Mouse (Mus musculus): ENCODE measurements around the gene Gpr84. TPM values are rescaled to one million over a fixed set of nuclear protein-coding genes. Genes with fewer than 3 reads are reported as not detected.

Gene Gpr84
- total RNA-seq, 2 experiments from 2014 or later: 0.40 to 0.66 TPM

DNA sequence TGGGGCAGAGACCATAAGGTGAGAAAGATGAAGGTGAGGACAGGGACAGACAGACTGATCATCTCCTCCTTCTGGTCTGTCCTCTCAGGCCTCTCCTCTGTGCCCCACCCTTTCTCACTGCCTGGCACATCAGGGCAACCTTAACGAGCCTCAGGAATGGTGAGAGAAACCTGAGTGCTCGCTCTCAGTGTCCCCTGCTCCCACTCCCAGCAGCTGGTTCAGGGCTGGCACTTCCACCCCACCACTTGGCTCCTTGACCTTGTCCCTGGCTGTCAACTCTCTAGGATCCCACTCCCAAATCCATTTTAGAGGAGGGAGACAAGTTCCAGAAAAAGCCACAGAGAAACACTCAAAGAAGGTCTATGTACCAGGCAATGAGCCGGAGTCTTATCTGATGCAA, 24.6 kb upstream of the Gpr84 start:
- Histone ChIP-seq H3K27ac (peak overlapping the region; percentile 68), H3K4me3 (no peak overlapping the region)
- DNase-seq (ENCODE audit: extremely low spot score in 1 of 2, low spot score in 2 of 2): no peak
- TF ChIP-seq CTCF (IDR thresholded peaks at IDR 0.05): no peak
- intact Hi-C loops (cut with DNase I): loop anchor here (10.0 kb wide), 1 partner anchor 590 kb away; no protein-coding TSS in a partner anchor

DNA sequence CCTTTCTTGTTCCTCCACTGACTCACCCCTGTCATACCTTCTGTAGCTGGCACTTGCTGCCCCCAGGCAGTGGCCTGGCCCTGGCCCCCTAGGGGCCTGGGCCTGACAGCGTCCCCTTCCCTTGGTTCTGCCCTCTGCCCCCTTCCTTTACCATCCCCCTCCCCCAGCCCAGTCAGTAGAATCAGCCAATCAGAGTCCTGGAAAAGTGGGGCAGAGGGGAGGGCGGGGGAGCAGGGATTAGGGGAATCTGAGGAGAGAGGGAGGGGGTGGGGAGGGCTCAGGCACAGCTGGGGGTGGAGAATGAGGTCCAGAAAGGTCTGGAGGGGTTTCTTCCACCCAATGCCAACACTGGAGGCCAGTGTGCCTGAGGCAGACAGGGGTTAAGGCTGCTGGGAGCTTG, 23.8 kb upstream of the Gpr84 start:
- TF ChIP-seq CTCF (IDR thresholded peaks at IDR 0.05): no peak
- Histone ChIP-seq H3K4me3 (no peak overlapping the region), H3K27ac (peak overlapping the region; percentile 82)
- DNase-seq (ENCODE audit: extremely low spot score in 1 of 2, low spot score in 2 of 2): no peak
- intact Hi-C loops (cut with DNase I): loop anchor here (10.0 kb wide), 1 partner anchor 589 kb away; no protein-coding TSS in a partner anchor

DNA sequence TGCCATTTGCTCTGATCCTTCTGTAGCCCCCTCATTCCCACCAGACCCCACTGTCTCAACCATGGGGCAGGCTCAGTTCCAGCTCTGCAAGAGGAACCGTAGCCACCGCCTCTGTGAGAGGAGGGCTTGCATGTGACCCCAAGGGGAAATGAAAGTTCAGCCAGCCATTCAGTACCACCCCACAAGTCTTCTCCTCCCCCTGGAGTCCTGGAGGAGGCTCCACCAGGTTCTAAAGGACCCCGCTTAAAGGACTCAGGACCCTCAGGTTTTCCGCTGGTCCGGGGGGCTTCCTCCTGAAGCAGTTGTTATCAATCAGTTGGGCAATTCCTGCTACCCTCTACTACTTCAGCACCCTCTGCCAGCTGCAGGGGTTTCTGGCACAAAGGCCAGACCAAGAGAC, 23.3 kb upstream of the Gpr84 start:
- no peak overlapping the region for H3K4me3 ChIP-seq
- H3K27ac ChIP-seq: peak overlapping the region; percentile 82
- TF ChIP-seq CTCF (IDR thresholded peaks at IDR 0.05): no peak
- no peak for DNase-seq (ENCODE audit: extremely low spot score in 1 of 2, low spot score in 2 of 2)
- intact Hi-C loops (cut with DNase I): loop anchor here (10.0 kb wide), 1 partner anchor 589 kb away; no protein-coding TSS in a partner anchor

DNA sequence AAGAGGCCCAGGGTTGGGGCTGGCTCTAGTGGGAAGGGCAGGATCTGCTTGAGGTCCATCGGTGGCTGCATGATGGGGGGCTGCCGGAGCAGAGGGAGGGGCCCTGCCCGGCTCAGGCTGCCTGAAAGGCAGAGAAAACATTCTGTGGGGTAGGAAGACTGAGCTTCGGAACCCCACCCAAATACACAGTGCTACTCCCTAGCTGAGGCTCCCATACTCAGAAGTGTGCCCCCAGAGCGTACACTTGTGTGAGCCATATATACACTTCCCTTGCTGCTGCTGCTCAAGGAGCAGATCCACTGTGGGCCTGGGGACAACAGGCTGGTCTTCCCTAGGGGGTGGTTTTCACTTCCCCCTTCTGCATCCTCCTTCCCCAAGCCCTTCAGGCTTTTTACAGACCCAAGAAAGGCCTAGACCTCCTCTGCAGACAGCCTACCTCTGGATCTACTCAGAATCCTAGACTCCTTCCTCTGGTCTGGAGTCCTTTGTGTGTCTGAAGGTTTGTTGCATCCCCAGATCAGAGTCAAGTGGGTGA, 22.7 kb upstream of the Gpr84 start:
- no peak for TF ChIP-seq CTCF (IDR thresholded peaks at IDR 0.05)
- no peak for DNase-seq (ENCODE audit: extremely low spot score in 1 of 2, low spot score in 2 of 2)
- Histone ChIP-seq H3K4me3 (no peak overlapping the region), H3K27ac (peak overlapping the region; percentile 82; the same call in 1 of the 2 replicates)
- intact Hi-C loops (cut with DNase I): loop anchor here (10.0 kb wide), 1 partner anchor 588 kb away; no protein-coding TSS in a partner anchor

DNA sequence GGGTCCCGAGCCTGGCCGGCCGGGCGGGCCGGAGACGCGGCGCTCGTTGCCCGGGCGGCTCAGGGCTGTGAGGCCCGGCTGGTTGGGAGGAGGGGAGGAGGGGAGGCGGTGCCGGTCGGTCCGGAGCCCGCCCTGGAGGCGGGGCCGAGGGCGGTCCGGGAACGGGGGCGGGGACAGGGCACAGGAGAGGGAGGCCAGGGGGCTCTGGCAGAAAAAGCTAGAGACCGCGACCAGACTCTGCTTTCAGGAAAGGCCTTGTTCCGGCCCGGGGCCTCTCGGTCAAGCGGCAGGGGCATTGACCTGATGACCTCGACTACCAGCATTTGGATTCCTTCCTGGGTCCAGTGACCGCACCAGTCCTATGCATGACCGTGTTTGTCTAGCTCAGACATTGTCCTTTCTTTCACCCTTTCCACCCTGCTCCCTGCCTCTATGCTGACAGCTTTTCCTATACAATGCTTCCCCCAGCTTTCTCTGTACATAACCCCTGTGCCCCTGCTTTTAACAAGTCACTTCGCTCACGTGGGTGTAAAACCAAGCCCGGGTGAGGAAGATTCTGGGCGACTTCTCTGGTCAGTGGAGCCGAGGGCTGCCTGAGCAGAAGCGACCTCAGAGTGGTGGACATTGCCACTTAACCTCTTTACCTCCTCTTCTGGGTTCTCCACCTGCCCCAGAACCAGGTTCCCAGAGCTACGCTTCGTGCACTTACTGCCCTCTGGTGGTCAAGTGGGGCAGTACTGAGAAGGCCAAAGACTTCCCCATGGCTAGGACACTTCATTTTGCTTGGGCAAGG, 13.2 kb upstream of the Gpr84 start:
- Histone ChIP-seq H3K4me3 (peak overlapping the region; percentile 70), H3K27ac (peak overlapping the region; percentile 56; the same call in 1 of the 2 replicates)
- intact Hi-C loops (cut with DNase I): no loop called here
- peak; percentile 79 to 82 for DNase-seq (ENCODE audit: extremely low spot score in 1 of 2, low spot score in 2 of 2)
- TF ChIP-seq CTCF (IDR thresholded peaks at IDR 0.05): peak; percentile 94

DNA sequence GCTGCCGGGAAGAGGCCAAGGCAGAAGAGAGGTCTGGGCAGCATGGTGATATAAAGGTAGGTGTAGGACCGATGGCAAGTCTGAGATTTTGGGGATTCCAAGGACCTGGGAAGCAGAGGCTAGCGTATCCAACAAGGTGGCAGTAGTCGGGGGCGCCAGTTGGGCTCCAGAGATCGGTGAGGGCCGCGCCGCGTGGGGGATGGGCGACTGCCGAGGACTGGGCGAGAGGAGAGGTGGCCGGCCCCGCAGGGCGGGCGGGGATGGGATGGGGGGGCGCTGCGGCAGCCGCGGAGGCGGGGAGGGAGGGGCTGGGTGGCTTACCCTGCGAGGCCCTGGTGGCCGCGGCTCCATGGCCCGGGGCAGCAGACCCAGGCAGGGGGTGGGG, 12.7 kb upstream of the Gpr84 start:
- Histone ChIP-seq H3K27ac (peak overlapping the region; percentile 56), H3K4me3 (peak overlapping the region; percentile 70)
- TF ChIP-seq CTCF (IDR thresholded peaks at IDR 0.05): no peak
- intact Hi-C loops (cut with DNase I): no loop called here
- no peak for DNase-seq (ENCODE audit: extremely low spot score in 1 of 2, low spot score in 2 of 2)

DNA sequence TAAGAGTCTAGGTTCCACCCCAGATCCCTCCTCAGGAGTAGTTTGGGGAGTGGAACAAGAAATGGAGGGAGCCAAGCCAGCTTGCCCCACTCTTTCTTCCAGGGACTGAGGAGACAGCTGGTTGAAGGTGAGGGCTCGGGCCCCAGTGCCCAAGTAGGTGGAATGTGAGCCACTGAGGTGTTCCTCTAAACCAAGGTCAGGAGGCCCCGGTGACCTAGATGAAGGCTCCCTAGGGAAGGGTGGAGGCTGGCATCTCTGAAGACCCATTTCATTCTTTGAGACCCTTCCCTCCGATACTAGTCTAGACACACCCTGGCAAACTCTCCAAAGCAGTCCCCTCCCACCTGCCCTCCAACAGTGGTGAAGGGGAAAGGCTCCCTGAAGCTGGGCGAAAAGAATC, 12.0 kb upstream of the Gpr84 start:
- H3K4me3 ChIP-seq: peak overlapping the region; percentile 70
- intact Hi-C loops (cut with DNase I): no loop called here
- no peak for DNase-seq (ENCODE audit: extremely low spot score in 1 of 2, low spot score in 2 of 2)
- TF ChIP-seq CTCF (IDR thresholded peaks at IDR 0.05): no peak
- H3K27ac ChIP-seq: peak overlapping the region; percentile 56

DNA sequence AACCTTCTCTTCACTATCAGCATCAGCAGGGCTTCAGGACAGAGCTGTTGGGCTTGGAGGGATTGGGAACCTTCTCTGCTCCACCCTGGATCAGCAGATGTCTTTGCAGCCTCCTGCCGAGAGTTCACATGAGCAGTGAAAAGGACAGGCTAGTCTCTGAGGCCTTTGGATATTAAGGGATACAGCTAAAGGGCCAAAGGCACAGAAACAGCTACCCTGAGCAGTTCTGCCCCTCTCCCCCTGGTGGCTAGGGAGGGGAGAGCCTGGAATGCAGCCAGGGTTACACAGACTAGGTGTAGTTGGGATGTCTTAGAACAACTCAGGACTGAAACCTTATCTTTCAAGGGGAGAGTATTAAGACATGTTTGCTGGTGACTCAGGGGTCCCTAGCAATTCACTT, 10.7 kb upstream of the Gpr84 start:
- DNase-seq (ENCODE audit: extremely low spot score in 1 of 2, low spot score in 2 of 2): no peak
- intact Hi-C loops (cut with DNase I): no loop called here
- peak; percentile 44 for TF ChIP-seq CTCF (IDR thresholded peaks at IDR 0.05)
- Histone ChIP-seq H3K27ac (peak overlapping the region; percentile 16; the same call in 1 of the 2 replicates), H3K4me3 (no peak overlapping the region)

DNA sequence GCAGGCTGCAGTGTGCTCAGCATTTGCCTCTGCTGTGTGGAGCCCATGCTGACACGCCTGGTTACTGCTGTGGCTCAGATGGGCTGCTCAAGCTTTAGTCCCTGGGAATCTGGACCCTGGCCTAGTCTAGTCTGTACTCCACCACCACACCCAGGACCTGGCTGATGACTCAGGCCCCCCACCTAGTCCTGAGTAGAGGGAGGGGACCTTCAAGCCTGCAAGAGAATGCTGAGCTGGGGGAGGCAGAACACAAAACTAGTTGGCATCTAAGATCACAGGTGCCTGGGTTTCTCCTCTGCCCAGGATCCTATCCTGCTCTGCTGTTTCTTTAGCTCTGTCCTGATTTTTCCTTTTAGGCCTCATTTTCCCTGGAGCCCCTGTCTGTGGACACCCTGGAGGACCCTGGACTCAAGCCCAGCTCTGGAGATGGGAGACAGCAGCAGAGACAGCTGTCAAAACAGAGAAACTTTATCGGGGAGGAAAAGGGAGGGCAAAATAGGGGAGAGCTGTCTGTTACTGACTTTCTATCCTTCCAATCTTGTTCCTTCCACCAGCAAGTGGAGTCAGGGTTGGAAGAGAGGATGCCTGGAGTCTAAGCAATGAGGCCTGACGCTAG, 7.9 kb upstream of the Gpr84 start:
- Histone ChIP-seq H3K4me3 (no peak overlapping the region), H3K27ac (no peak overlapping the region; the same call in 1 of the 2 replicates)
- intact Hi-C loops (cut with DNase I): loop anchor here (10.0 kb wide), 1 partner anchor 304 kb away; the partner anchor contains the start of gene Hoxc4
- no peak for TF ChIP-seq CTCF (IDR thresholded peaks at IDR 0.05)
- no peak for DNase-seq (ENCODE audit: extremely low spot score in 1 of 2, low spot score in 2 of 2)

DNA sequence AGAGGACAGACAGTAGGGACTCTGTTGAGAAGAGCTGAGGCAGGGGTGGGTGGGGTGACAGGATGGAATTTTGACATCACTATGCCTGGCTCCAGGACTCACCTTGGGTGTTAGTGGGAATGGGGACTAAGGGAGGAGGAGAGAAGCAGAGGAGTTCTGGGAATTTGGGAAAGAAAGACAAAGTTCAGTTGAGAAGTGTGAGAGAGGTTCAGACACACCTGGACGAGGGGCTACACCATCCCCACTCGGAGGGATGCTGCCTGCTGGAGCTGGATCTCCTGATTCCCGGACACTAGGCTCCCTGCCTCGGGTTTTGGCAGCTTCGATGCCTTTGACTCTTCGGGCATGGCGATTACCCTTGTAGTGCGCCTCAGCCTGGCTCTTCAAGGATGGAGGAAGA, 7.3 kb upstream of the Gpr84 start:
- Histone ChIP-seq H3K4me3 (no peak overlapping the region), H3K27ac (no peak overlapping the region; the same call in 1 of the 2 replicates)
- no peak for DNase-seq (ENCODE audit: extremely low spot score in 1 of 2, low spot score in 2 of 2)
- no peak for TF ChIP-seq CTCF (IDR thresholded peaks at IDR 0.05)
- intact Hi-C loops (cut with DNase I): loop anchor here (10.0 kb wide), 1 partner anchor 303 kb away; the partner anchor contains the start of gene Hoxc4

DNA sequence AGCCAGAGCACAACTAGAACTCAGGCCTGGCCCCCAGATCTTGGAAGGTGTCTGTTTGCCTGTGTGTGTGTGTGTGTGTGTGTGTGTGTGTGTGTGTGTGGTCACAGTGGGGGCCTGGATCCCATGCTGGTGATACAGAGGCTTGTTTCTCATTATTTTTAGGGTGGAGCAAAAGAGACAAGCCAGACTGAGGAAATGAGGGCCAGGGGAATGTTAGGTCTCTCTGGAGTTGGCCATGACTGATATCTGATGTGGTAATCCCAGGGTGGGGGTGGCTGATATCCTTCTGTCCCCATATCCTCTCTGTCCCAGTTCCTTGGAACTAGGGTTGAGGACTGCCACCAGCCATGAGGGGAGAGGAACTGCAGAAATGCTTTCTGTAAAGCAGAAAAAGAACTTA, 6.7 kb upstream of the Gpr84 start:
- Histone ChIP-seq H3K27ac (no peak overlapping the region), H3K4me3 (no peak overlapping the region)
- TF ChIP-seq CTCF (IDR thresholded peaks at IDR 0.05): no peak
- no peak for DNase-seq (ENCODE audit: extremely low spot score in 1 of 2, low spot score in 2 of 2)
- intact Hi-C loops (cut with DNase I): loop anchor here (10.0 kb wide), 1 partner anchor 302 kb away; the partner anchor contains the start of gene Hoxc4
